Mouse (Mus musculus) MEL (cell line): ENCODE data around the gene Nolc1. TPM values are rescaled to one million over a fixed set of nuclear protein-coding genes. Genes with fewer than 3 reads are reported as not detected.

ENCODE experiments used
- DNase-seq: peaks from one replicate; pipeline ENCODE4 v3.0.0; 2011; ENCODE audit warnings: low read depth, low spot score
- H3K27ac ChIP-seq: 2 replicates; pipeline ENCODE4 v1.5.1; 2012; ENCODE audit warnings: low read depth, mild to moderate bottlenecking, control low read depth, low read length, moderate library complexity; ENCODE audit not compliant: control insufficient read depth
- H3K27me3 ChIP-seq, 2 experiments: fragments of 150-350 bp in 1 of 2; sonication (generic) in 1 of 2; 2 replicates each; pipeline ENCODE4 v1.6.1; 2012; ENCODE audit warnings: low read length in 2 of 2, mild to moderate bottlenecking in 2 of 2, improper control_type of control experiment in 1 of 2, moderate library complexity in 1 of 2; ENCODE audit not compliant: insufficient read depth in 2 of 2, control insufficient read depth in 1 of 2
- H3K36me3 ChIP-seq, 2 experiments: 2 replicates each; pipeline ENCODE4 v1.6.1; 2012 to 2014; ENCODE audit warnings: low read length in 2 of 2, improper control_type of control experiment in 1 of 2, inconsistent platforms in 1 of 2, mild to moderate bottlenecking in 1 of 2; ENCODE audit not compliant: insufficient read depth in 2 of 2, control insufficient read depth in 1 of 2
- H3K4me1 ChIP-seq, 2 experiments: fragments of 150-350 bp in 1 of 2; sonication (generic) in 1 of 2; 2 replicates each; pipeline ENCODE4 v1.6.1; 2012; ENCODE audit warnings: low read length in 2 of 2, improper control_type of control experiment in 1 of 2, mild to moderate bottlenecking in 1 of 2; ENCODE audit not compliant: insufficient read depth in 2 of 2, control insufficient read depth in 1 of 2
- H3K4me3 ChIP-seq, 2 experiments: fragments of 150-350 bp in 1 of 2; sonication (generic) in 1 of 2; 2 replicates each; pipeline ENCODE4 v1.5.1; 2012; ENCODE audit warnings: low read depth in 2 of 2, low read length in 2 of 2, mild to moderate bottlenecking in 2 of 2, moderate library complexity in 2 of 2, control low read depth in 1 of 2, improper control_type of control experiment in 1 of 2; ENCODE audit not compliant: control insufficient read depth in 1 of 2, insufficient read depth in 1 of 2
- H3K79me2 ChIP-seq: 2 replicates; pipeline ENCODE4 v1.6.1; 2012; ENCODE audit warnings: mild to moderate bottlenecking, low read length, moderate library complexity; ENCODE audit not compliant: control insufficient read depth, poor library complexity, insufficient read depth
- H3K9ac ChIP-seq: 2 replicates; pipeline ENCODE4 v1.6.1; 2012; ENCODE audit warnings: low read depth, mild to moderate bottlenecking, control low read depth, low read length, moderate library complexity; ENCODE audit not compliant: control insufficient read depth, poor library complexity, severe bottlenecking
- H3K9me3 ChIP-seq: fragments of 150-350 bp; sonication (generic); replicated peaks from 2 replicates; pipeline ENCODE4 v1.6.1; 2012; ENCODE audit warnings: mild to moderate bottlenecking, low read length, improper control_type of control experiment, moderate library complexity; ENCODE audit not compliant: insufficient read depth
- CHD1 ChIP-seq: IDR thresholded peaks from 2 replicates; pipeline ENCODE4 v1.6.1; 2012; ENCODE audit warnings: low read depth, mild to moderate bottlenecking, inconsistent platforms, low read length, improper control_type of control experiment
- CHD2 ChIP-seq: IDR thresholded peaks from 2 replicates; pipeline ENCODE4 v1.6.1; 2011; ENCODE audit warnings: low read length, improper control_type of control experiment
- E2F4 ChIP-seq: IDR thresholded peaks from 2 replicates; pipeline ENCODE4 v1.6.1; 2011; ENCODE audit warnings: low read depth, low read length, improper control_type of control experiment, borderline replicate concordance
- ELF1 ChIP-seq: IDR thresholded peaks from 2 replicates; pipeline ENCODE4 v1.6.1; 2014; ENCODE audit warnings: low read depth, mild to moderate bottlenecking, inconsistent platforms, low read length, improper control_type of control experiment, moderate library complexity
- EP300 ChIP-seq, 2 experiments: IDR thresholded peaks; 2 replicates each; pipeline ENCODE4 v1.6.1; 2011; ENCODE audit warnings: improper control_type of control experiment in 2 of 2, low read length in 2 of 2, low read depth in 1 of 2, mild to moderate bottlenecking in 1 of 2
- GABPA ChIP-seq: IDR thresholded peaks from 2 replicates; pipeline ENCODE4 v1.6.1; 2012; ENCODE audit warnings: low read depth, mild to moderate bottlenecking, inconsistent platforms, low read length, improper control_type of control experiment, moderate library complexity
- HCFC1 ChIP-seq: IDR thresholded peaks from 2 replicates; pipeline ENCODE4 v1.6.1; 2012; ENCODE audit warnings: low read depth, mild to moderate bottlenecking, inconsistent platforms, low read length, improper control_type of control experiment, moderate library complexity
- KAT2A ChIP-seq: conservative IDR thresholded peaks from 2 replicates; pipeline ENCODE4 v1.6.1; 2012; ENCODE audit warnings: low read depth, low read length, improper control_type of control experiment, inconsistent platforms
- POLR2A ChIP-seq, 2 experiments: IDR thresholded peaks; 2 replicates each; pipeline ENCODE4 v1.6.1; 2011 to 2012; ENCODE audit warnings: low read length in 2 of 2, mild to moderate bottlenecking in 2 of 2, control low read depth in 1 of 2, improper control_type of control experiment in 1 of 2, low read depth in 1 of 2, moderate library complexity in 1 of 2; ENCODE audit not compliant: control insufficient read depth in 1 of 2, insufficient read depth in 1 of 2, poor library complexity in 1 of 2
- RCOR1 ChIP-seq: IDR thresholded peaks from 2 replicates; pipeline ENCODE4 v1.6.1; 2012; ENCODE audit warnings: low read depth, mild to moderate bottlenecking, inconsistent platforms, low read length, improper control_type of control experiment
- SIN3A ChIP-seq: IDR thresholded peaks from 2 replicates; pipeline ENCODE4 v1.6.1; 2012; ENCODE audit warnings: low read length, improper control_type of control experiment, inconsistent platforms
- SMC3 ChIP-seq: IDR thresholded peaks from 2 replicates; pipeline ENCODE4 v1.6.1; 2011; ENCODE audit warnings: low read depth, low read length, improper control_type of control experiment
- UBTF ChIP-seq: IDR thresholded peaks from 2 replicates; pipeline ENCODE4 v1.6.1; 2012; ENCODE audit warnings: low read depth, mild to moderate bottlenecking, inconsistent platforms, low read length, improper control_type of control experiment, moderate library complexity, borderline replicate concordance; ENCODE audit not compliant: insufficient read depth
- USF2 ChIP-seq, 2 experiments: IDR thresholded peaks; 2 replicates each; pipeline ENCODE4 v1.6.1; 2011 to 2012; ENCODE audit warnings: improper control_type of control experiment in 2 of 2, low read length in 2 of 2, borderline replicate concordance in 1 of 2, inconsistent platforms in 1 of 2, low read depth in 1 of 2, mild to moderate bottlenecking in 1 of 2; ENCODE audit not compliant: insufficient read depth in 1 of 2
- polyA plus RNA-seq, 2 experiments: library from polyadenylated mRNA; stranded (reverse) in 1 of 2; unstranded in 1 of 2; fragments of >175 nt in 1 of 2; fragments of >200 nt in 1 of 2; gene quantifications; 2 replicates each; pipeline versions ENCODE4 v1.2.1 to v1.2.4; 2012; ENCODE audit warnings: low replicate concordance in 2 of 2, low read depth in 1 of 2; ENCODE audit not compliant: insufficient read length in 2 of 2, insufficient read depth in 1 of 2, missing spikeins in 1 of 2
- total RNA-seq: library from RNA; depleted of rRNA; stranded (reverse); fragments of 300-350 nt; gene quantifications from 2 replicates; pipeline ENCODE4 v1.2.3, GENCODE M21; 2012

The Nolc1 gene
- total and polyA plus RNA-seq, 3 experiments: 213 to 753 (median 294) TPM

GRCm38 (mm10) chr19:46045696-46046311 lies 29.9 kb upstream of the Nolc1 start:
- Histone ChIP-seq H3K9me3 (no peaks in the 10 kb centered on the region), H3K27ac (no peak overlapping the region; the same call in 1 of the 2 replicates), H3K4me1 (peaks cover 22 to 48% of the 10 kb centered on the region in 2 experiments), H3K27me3 (no peaks in the 10 kb centered on the region), H3K79me2 (peaks cover 43% of the 10 kb centered on the region), H3K9ac (peak overlapping the region; percentile 89), H3K36me3 (peaks cover 0 to 37% of the 10 kb centered on the region in 2 experiments; a peak in 2 of 4 replicates), H3K4me3 (peak overlapping the region; percentile 76 to 95)
- TF ChIP-seq ELF1: 0 out of 2 replicates have a peak, but pooled peaks have one; percentile 21
- no peak for TF ChIP-seq UBTF
- TF ChIP-seq CHD2: 0 out of 2 replicates have a peak, but pooled peaks have one; percentile 20
- DNase-seq: peak; percentile 65

- Histone ChIP-seq H3K36me3 (peaks cover 0 to 32% of the 10 kb centered on the region in 2 experiments; a peak in 2 of 4 replicates), H3K27ac (no peak overlapping the region), H3K9ac (no peak overlapping the region), H3K4me1 (peaks cover 13 to 45% of the 10 kb centered on the region in 2 experiments), H3K79me2 (peaks cover 35% of the 10 kb centered on the region), H3K4me3 (no peak overlapping the region), H3K27me3 (no peaks in the 10 kb centered on the region), H3K9me3 (no peaks in the 10 kb centered on the region)
- no peak for DNase-seq
- TF ChIP-seq RCOR1 (0 out of 2 replicates have a peak, but pooled peaks have one; percentile 26), EP300 (IDR thresholded peaks at IDR 0.05; ENCODE audit: low read depth in 1 of 2, low read length in 2 of 2) (no peak)
- TF ChIP-seq, all 39 proteins: peak for 1
These were observed 29.0 kb upstream of the Nolc1 start for GRCm38 (mm10) chr19:46046621-46047025.

GRCm38 (mm10) chr19:46047426-46047825 lies 28.2 kb upstream of the Nolc1 start:
- peaks cover 11 to 40% of the 10 kb centered on the region in 2 experiments for H3K4me1 ChIP-seq
- no peak for DNase-seq
- H3K9ac ChIP-seq: no peak overlapping the region
- H3K27ac ChIP-seq: no peak overlapping the region
- H3K27me3 ChIP-seq: no peaks in the 10 kb centered on the region
- H3K36me3 ChIP-seq: peaks cover 0 to 29% of the 10 kb centered on the region in 2 experiments; a peak in 2 of 4 replicates
- peaks cover 28% of the 10 kb centered on the region for H3K79me2 ChIP-seq
- H3K9me3 ChIP-seq: no peaks in the 10 kb centered on the region
- H3K4me3 ChIP-seq: no peak overlapping the region
- no peak for TF ChIP-seq KAT2A
- TF ChIP-seq SMC3: no peak
- no peak for TF ChIP-seq GABPA
- no peak for TF ChIP-seq HCFC1
- no peak for TF ChIP-seq UBTF
- no peak for TF ChIP-seq POLR2A (IDR thresholded peaks at IDR 0.05; ENCODE audit: control insufficient read depth in 1 of 2, insufficient read depth in 1 of 2, low read depth in 1 of 2, low read length in 2 of 2, poor library complexity in 1 of 2)
- no peak for TF ChIP-seq SIN3A
- TF ChIP-seq CHD1: no peak
- TF ChIP-seq E2F4: no peak
- TF ChIP-seq USF2 (IDR thresholded peaks at IDR 0.05; ENCODE audit: borderline replicate concordance in 1 of 2, insufficient read depth in 1 of 2, low read depth in 1 of 2, low read length in 2 of 2): no peak
